Comparison of ENCODE assay signal across 9 mouse cellular contexts in the genomic region with DNA sequence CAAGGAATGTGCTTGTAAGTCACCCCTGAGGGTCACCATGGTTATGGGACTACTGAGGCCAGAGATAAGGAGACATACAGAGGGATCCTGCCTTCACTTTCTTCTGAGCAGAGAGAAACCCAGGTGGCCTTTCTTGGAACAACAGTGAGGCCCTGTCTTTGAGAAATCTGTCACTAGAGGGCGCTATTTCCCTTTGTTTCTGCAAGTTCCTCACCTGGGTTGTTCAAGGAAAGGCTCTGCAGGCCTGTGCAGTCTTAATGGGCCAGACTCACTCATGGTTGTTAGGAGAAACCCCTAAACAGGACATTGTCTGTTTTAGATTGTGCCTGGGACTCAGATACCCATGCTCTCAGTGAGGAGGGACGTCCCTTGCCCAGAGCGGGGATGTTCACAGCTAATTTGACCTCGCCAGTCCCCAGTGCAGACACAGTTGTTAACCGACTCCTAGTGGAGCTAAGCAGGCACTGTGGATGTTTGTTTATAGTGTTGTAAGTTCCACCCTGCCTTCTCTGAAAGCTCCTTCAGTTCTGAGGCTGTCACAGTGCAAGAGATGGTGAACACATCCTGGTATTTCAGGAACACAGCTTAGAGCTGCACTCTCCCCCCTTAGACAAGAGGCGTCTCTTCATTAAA. TPM values are rescaled to one million over a fixed set of nuclear protein-coding genes. Genes with fewer than 3 reads are reported as not detected.
DNase-seq lines count a peak whose midpoint lies in the region; ATAC-seq and TF ChIP-seq lines count a peak whose summit lies in the region.
"Had no signal": no experiment of that assay in that cellular context is flagged by ENCODE, and none has a peak within 500 bp of the region (broad histone marks: within the 10 kb centered on the region; RNA-seq: fewer than 3 reads in every experiment).

No protein-coding gene starts in this region.

- TF ChIP-seq CTCF in kidney, adult 2 months (conservative IDR thresholded peaks at IDR 0.05; ENCODE audit: insufficient read depth, insufficient read length, low read depth, low read length) = peak; percentile 81

- TF ChIP-seq POLR2A in kidney, adult 2 months (IDR thresholded peaks at IDR 0.05; ENCODE audit: low read depth, low read length) = no peak

- no peak overlapping the region for H3K4me2 ChIP-seq in midbrain, embryonic 15.5 days
- H3K4me2 ChIP-seq: heart, embryonic 13.5 days had no signal

- H3K4me3 ChIP-seq in kidney, adult 2 months (ENCODE audit: insufficient read depth, low read depth, low read length) = no peak overlapping the region
- no peak overlapping the region for H3K4me3 ChIP-seq in limb, embryonic 10.5 days
- H3K4me3 ChIP-seq in midbrain, embryonic 15.5 days = no peak overlapping the region
- H3K4me3 ChIP-seq: heart, embryonic 13.5 days had no signal

- no peaks in the 10 kb centered on the region for H3K9me3 ChIP-seq in limb, embryonic 10.5 days (replicated peaks)
- H3K9me3 ChIP-seq in midbrain, embryonic 15.5 days = no peaks in the 10 kb centered on the region
- H3K9me3 ChIP-seq: heart, embryonic 13.5 days had no signal

- H3K27me3 ChIP-seq in kidney, adult 2 months (replicated peaks; ENCODE audit: control insufficient read depth, insufficient read depth, low read length) = no peaks in the 10 kb centered on the region
- H3K27me3 ChIP-seq in limb, embryonic 10.5 days (ENCODE audit: low read depth, poor library complexity, severe bottlenecking) = no peaks in the 10 kb centered on the region
- H3K27me3 ChIP-seq in midbrain, embryonic 15.5 days (replicated peaks) = no peaks in the 10 kb centered on the region
- H3K27me3 ChIP-seq: heart, embryonic 13.5 days had no signal

- DNase-seq in urinary bladder, postnatal 14 days (ENCODE audit: low spot score) = peak; percentile 69
- DNase-seq in urinary bladder, adult 2 months (ENCODE audit: low spot score) = no peak
- peak; percentile 93 for DNase-seq in cerebellum, adult 9-11 months
- DNase-seq in frontal cortex, postnatal 10 days (ENCODE audit: low spot score in 2 of 2) = peak; percentile 17 to 61
- DNase-seq in kidney, adult 2 months = peak; percentile 78
- DNase-seq in limb, embryonic 10.5 days (ENCODE audit: low spot score) = peak; percentile 65
- DNase-seq in testis, postnatal 10 days (ENCODE audit: low spot score) = peak; percentile 69

- H3K27ac ChIP-seq in kidney, adult 2 months (ENCODE audit: insufficient read depth, low read depth, low read length) = no peak overlapping the region
- H3K27ac ChIP-seq in limb, embryonic 10.5 days = peak overlapping the region; percentile 34; the same call in 1 of the 2 replicates
- no peak overlapping the region; the same call in 1 of the 2 replicates for H3K27ac ChIP-seq in midbrain, embryonic 15.5 days
- H3K27ac ChIP-seq: heart, embryonic 13.5 days had no signal

- 63% methylated on average over 6 of the region's 6 CpGs for WGBS in kidney, adult 2 months
- 48% methylated on average over 6 of the region's 6 CpGs for WGBS in limb, embryonic 10.5 days
- WGBS in midbrain, embryonic 15.5 days = 60% methylated on average over 6 of the region's 6 CpGs

- no peaks in the 10 kb centered on the region for H3K4me1 ChIP-seq in kidney, adult 2 months (ENCODE audit: control insufficient read depth, insufficient read depth, low read length)
- H3K4me1 ChIP-seq in limb, embryonic 10.5 days = no peaks in the 10 kb centered on the region
- H3K4me1 ChIP-seq in midbrain, embryonic 15.5 days = no peaks in the 10 kb centered on the region
- H3K4me1 ChIP-seq: heart, embryonic 13.5 days had no signal

- ATAC-seq in midbrain, embryonic 15.5 days (replicated peaks) = peak; percentile 83

- no peak overlapping the region for H3K9ac ChIP-seq in midbrain, embryonic 15.5 days
- H3K9ac ChIP-seq: heart, embryonic 13.5 days had no signal

- H3K36me3 ChIP-seq in kidney, adult 2 months (ENCODE audit: control insufficient read depth, insufficient read depth, low read length) = no peaks in the 10 kb centered on the region
- H3K36me3 ChIP-seq in limb, embryonic 10.5 days = no peaks in the 10 kb centered on the region
- H3K36me3 ChIP-seq in midbrain, embryonic 15.5 days (replicated peaks) = no peaks in the 10 kb centered on the region
- H3K36me3 ChIP-seq: heart, embryonic 13.5 days had no signal

RNA-seq across cellular contexts. Expression of gene Spp2, which starts 49.2 kb away (rescaled TPM):
- 0.13 TPM in 1 of 2 replicates, not detected in the other for polyA plus RNA-seq in urinary bladder, adult 2 months (2012; rRNA removed)
- 1,106 and 1,181 TPM in 2 replicates for polyA plus RNA-seq in kidney, adult 2 months (2012; rRNA removed)
- not detected in 2 replicates for polyA plus RNA-seq in limb, embryonic 10.5 days (2016; fragmentation: Nextera tagmentation; extraction: Ambion mirVana)
- 0.69 and 0.77 TPM in 2 replicates for polyA plus RNA-seq in midbrain, embryonic 15.5 days (2015; fragmentation: Nextera tagmentation; extraction: Ambion mirVana)

Comparison
In these comparisons a context has a peak if more than half of its experiments do, and no peak if none do; other contexts are left out.
1. RNA of gene Spp2, which starts 49.2 kb away (polyA plus RNA-seq): 1,106 to 1,181 TPM in kidney, adult 2 months; 0.69 to 0.77 TPM in midbrain, embryonic 15.5 days, not detected in limb, embryonic 10.5 days and 0.13 TPM in urinary bladder, adult 2 months; every median in the first group is over 100 times any median in the second.